Mouse (Mus musculus) kidney, adult 2 months (tissue): ENCODE measurements around the gene Mnd1.

Experiments
- CTCF ChIP-seq: fragments of 200-500 bp; conservative IDR thresholded peaks from 2 replicates; pipeline ENCODE4 v1.5.1; 2011; ENCODE audit warnings: low read depth, mild to moderate bottlenecking, control low read depth, low read length, moderate library complexity, mixed read lengths; ENCODE audit not compliant: insufficient read depth, insufficient read length
- POLR2A ChIP-seq: fragments of 200-500 bp; IDR thresholded peaks from one replicate; pipeline ENCODE4 v1.6.1; 2011; ENCODE audit warnings: low read depth, low read length, control low read depth

DNA sequence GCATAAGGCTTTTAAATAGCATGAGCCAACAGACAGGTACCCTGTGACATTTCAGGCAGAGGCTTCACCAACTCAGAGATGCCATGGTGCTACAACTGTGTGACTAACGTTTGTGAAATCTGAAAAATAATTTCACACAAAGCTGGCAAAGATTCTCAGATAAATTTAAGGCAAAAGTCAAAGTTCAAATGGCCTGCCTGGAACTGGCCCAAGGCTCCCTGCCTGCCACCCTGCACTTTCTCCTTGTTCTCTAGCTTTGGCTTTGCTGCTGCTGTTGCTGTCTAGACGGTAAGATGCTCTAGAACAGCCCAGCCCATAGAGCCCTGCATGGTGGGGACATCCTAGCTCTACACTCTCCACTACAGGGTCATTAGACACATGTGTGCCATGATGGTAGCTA, 49.5 kb downstream of the Mnd1 start:
- TF ChIP-seq CTCF, result no peak
- TF ChIP-seq POLR2A, result no peak
